Mouse (Mus musculus) T-cell, adult 66 days (primary cell): Measurements from ENCODE around the gene Gm364. TPM values are rescaled to one million over a fixed set of nuclear protein-coding genes. Genes with fewer than 3 reads are reported as not detected.

ENCODE experiments used
- total RNA-seq, 2 experiments: library from RNA; stranded (reverse); gene quantifications; 3 replicates in 1 of 2; 4 replicates in 1 of 2; pipeline ENCODE4 v1.2.4; 2023

The Gm364 gene
- not detected for total RNA-seq

DNA sequence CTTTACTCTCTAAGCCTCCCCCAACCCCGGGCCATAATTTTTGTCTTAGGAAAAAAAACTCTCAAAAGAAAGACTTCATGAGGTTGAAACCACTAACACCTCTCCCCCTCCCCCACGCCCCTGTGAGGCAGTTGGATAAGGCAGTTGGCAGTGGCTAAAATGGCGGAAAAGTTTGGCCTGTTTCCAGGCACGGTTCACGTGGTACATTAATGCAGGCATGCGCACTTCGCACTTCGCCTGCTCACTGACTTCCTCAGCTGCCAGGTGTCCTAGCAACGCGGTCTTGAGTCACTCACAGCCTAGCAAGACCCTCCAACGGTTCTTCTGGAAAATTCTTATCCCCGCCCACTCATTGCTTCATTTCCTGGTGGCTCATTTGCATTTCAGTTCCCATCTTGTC is at the start of gene Gm364:
TSS of gene Gm364 (plus strand) at position 386 of the 400 bp plus-strand sequence.

GRCm38 (mm10) chrX:57392367-57393246 is 16.3 kb upstream of the Gm364 start, which contains the start of gene Rbmx:
Gene Rbmx (minus strand): TSS chrX:57393036.

GRCm38 (mm10) chrX:57503634-57504033 is 94.7 kb downstream of the Gm364 start, which contains the start of gene Gpr101:
Gene Gpr101 (minus strand): TSS chrX:57503757.

Other genes with a start within 250 kb of the Gm364 start
- 10 to 100 TPM; 72.4 to 96.3 TPM for gene Cd40lg, start 197.0 kb upstream of the Gm364 start, total RNA-seq
- gene Arhgef6, start 70.4 kb upstream of the Gm364 start, total RNA-seq = 10 to 100 TPM; 89.9 to 90.1 TPM
- 10 to 100 TPM; 72.2 to 74.4 TPM for gene Rbmx, start 16.1 kb upstream of the Gm364 start, total RNA-seq
- not detected for gene Gpr101, start 94.6 kb downstream of the Gm364 start, total RNA-seq